Mouse (Mus musculus): ENCODE measurements around the gene Fam53a. TPM values are rescaled to one million over a fixed set of nuclear protein-coding genes. Genes with fewer than 3 reads are reported as not detected.

Gene Fam53a
- polyA plus RNA-seq, 1 experiment from 2014 or later = 55.2 TPM

DNA sequence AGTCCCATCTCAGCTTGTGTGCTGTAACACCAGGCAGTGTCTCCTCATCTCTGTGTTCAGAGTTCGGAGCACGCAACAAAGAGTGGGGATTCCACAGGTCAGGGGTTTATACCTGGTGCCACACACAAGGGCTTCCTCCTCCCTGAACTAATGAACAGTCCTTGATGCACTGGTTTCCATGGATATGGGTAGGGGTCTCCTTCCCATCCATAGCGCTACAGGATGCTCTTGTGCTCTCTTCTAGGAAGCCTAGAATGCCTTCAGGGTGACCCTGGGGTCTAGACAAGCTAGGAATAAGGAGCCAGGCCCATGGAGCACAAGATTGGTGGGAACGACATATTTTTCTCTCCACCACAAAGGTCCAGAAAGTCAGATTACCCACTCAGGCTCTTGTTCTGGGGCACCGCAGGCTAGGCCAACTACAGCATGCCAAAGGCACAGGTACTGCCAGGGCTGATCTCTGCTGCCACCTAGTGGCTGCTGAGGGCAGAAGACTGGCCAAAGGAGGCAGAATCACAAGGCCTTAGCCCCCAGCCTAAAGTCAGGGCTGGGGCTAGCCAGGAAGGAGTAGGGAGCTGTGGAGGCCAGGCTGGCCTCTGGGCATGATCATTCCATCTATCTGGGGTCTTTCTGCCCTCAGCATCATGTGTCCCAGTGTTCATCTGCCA, 40.1 kb downstream of the Fam53a start:
- H3K9me3 ChIP-seq = no peaks in the 10 kb centered on the region
- H3K27ac ChIP-seq = no peak overlapping the region
- WGBS = 67% methylated on average over 5 of the region's 5 CpGs
- no peak overlapping the region for H3K4me2 ChIP-seq
- H3K9ac ChIP-seq = no peak overlapping the region
- no peaks in the 10 kb centered on the region for H3K27me3 ChIP-seq
- ATAC-seq (ENCODE audit: borderline replicate concordance, extremely low read depth, low FRiP score, low TSS enrichment) = no peak
- H3K4me1 ChIP-seq = no peaks in the 10 kb centered on the region
- no peak overlapping the region for H3K4me3 ChIP-seq
- H3K36me3 ChIP-seq = no peaks in the 10 kb centered on the region

DNA sequence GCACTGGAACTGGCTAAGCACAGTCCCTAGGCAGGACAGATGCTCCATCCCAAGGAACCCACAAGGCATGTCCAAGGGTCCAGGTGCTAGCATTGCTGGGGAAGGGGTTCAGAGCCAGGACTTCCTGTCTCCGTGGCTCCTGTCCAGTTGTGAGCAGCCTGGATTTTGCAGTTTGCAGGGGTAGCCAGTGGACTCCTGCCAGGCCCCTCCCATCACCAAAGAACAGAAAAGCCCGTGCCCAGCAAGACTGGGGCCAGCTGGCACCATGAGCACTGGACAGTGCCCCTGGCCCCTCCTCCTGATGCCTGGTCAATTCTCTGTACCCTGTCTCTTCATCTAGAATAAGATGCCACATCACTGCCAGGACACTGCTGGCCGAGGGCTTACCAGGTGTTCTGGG, 41.4 kb downstream of the Fam53a start:
- Histone ChIP-seq H3K36me3 (no peaks in the 10 kb centered on the region), H3K4me2 (no peak overlapping the region), H3K27ac (no peak overlapping the region), H3K9me3 (no peaks in the 10 kb centered on the region), H3K27me3 (no peaks in the 10 kb centered on the region), H3K4me1 (no peaks in the 10 kb centered on the region), H3K4me3 (no peak overlapping the region), H3K9ac (no peak overlapping the region)
- no peak for ATAC-seq (ENCODE audit: borderline replicate concordance, extremely low read depth, low FRiP score, low TSS enrichment)
- 52% methylated on average over 3 of the region's 3 CpGs for WGBS

DNA sequence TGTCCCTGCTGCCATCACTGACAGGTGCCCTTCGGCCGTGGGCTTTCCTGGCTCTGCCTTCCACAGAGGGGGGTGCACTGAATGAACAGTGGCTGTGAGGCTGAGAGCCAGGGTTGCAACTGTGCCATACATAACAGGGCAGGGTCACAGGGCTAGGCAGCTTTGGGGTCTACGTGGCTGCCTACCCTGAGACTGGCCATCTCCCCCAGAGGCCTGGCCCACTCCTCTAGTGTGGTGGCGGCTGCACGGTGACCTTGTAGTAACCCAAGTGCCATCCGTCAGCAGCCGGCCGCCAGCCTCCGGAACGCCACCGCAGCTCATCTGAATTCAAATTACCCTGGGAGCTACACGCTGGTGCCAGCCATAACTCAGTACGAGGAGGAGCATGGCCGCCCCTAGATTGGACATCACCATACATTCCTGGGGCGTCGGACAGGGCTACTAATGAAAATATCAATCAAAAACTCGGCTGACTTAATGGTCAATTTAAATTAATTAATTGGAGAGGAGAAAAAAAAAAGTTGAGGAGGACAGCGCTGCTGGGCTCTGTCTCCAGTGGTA, 41.9 kb downstream of the Fam53a start:
- H3K9me3 ChIP-seq = no peaks in the 10 kb centered on the region
- H3K4me1 ChIP-seq = no peaks in the 10 kb centered on the region
- no peaks in the 10 kb centered on the region for H3K36me3 ChIP-seq
- WGBS = 62% methylated on average over 18 of the region's 18 CpGs
- H3K9ac ChIP-seq = no peak overlapping the region
- no peaks in the 10 kb centered on the region for H3K27me3 ChIP-seq
- H3K4me2 ChIP-seq = no peak overlapping the region
- ATAC-seq (ENCODE audit: borderline replicate concordance, extremely low read depth, low FRiP score, low TSS enrichment) = no peak
- no peak overlapping the region for H3K27ac ChIP-seq
- H3K4me3 ChIP-seq = no peak overlapping the region

DNA sequence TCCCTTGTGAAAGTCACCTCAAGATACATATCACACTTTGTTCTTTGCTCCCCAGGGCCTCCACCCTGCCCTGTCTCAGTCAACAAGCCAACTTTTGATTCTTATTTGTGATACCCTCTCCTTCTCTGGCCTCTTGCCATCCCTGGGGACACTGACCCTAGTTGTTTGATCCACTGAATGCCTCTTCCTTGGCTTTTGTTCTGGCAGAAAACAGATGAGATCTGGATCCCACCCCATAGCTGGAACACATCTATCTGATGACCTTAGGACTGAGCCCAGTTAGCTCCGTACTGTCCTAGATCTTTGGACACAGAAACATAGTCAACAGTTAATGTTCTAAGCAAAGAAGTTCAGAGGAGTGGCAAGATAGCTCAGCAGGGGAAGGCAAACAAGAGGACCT, 49.1 kb downstream of the Fam53a start:
- H3K4me2 ChIP-seq = no peak overlapping the region
- H3K9me3 ChIP-seq = no peaks in the 10 kb centered on the region
- H3K4me3 ChIP-seq = no peak overlapping the region
- H3K27ac ChIP-seq = no peak overlapping the region
- no peaks in the 10 kb centered on the region for H3K27me3 ChIP-seq
- WGBS = 55% methylated on average over 1 of the region's 1 CpGs
- no peaks in the 10 kb centered on the region for H3K36me3 ChIP-seq
- no peak for ATAC-seq (ENCODE audit: borderline replicate concordance, extremely low read depth, low FRiP score, low TSS enrichment)
- no peaks in the 10 kb centered on the region for H3K4me1 ChIP-seq
- H3K9ac ChIP-seq = no peak overlapping the region

DNA sequence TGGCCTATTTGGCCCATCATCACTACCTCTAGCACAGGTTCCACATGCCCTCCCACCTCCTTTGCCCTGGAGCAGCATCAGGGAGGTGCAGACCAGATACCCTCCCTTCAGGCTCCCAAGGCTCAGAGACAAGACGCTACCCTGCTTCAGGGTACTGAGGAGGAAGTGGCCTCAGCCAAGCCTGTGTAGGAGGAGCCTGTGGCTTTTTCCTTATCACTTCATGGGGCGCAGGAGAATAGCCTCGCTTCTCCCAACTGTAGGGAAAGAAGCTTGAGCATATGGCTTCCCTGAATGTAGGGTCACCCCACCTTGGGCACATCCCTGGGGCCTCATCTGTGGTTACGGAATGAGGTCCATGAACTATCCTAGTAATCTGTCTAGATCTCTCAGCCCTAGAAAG, 55.2 kb downstream of the Fam53a start:
- Histone ChIP-seq H3K27me3 (no peaks in the 10 kb centered on the region), H3K4me3 (no peak overlapping the region), H3K9me3 (no peaks in the 10 kb centered on the region), H3K4me2 (no peak overlapping the region), H3K4me1 (no peaks in the 10 kb centered on the region), H3K27ac (no peak overlapping the region), H3K9ac (no peak overlapping the region), H3K36me3 (no peaks in the 10 kb centered on the region)
- ATAC-seq (ENCODE audit: borderline replicate concordance, extremely low read depth, low FRiP score, low TSS enrichment) = no peak
- 78% methylated on average over 4 of the region's 4 CpGs for WGBS

DNA sequence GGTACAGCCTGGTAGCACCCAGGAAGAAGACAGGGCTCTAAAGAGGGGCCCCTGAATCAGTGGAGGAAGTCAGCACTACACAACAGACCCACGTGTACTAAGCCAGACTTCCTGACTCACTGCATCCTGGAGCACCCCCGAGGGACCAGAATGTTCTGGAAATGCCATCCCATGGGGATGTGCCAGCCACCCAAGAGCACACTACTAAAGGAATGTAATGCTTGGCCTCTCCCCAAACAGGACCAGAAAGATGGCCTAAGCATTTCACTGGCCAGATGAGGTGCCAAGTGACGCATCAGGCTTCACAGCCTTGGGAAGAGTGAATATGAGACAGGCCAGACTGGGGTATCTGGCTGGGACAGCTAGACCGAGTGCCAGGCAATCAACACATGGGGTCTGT, 63.5 kb downstream of the Fam53a start:
- Histone ChIP-seq H3K9ac (no peak overlapping the region), H3K27me3 (peaks cover 5% of the 10 kb centered on the region; the same call in 1 of the 2 replicates), H3K27ac (no peak overlapping the region), H3K4me2 (no peak overlapping the region), H3K4me3 (no peak overlapping the region), H3K9me3 (no peaks in the 10 kb centered on the region), H3K4me1 (no peaks in the 10 kb centered on the region), H3K36me3 (no peaks in the 10 kb centered on the region)
- WGBS = 69% methylated on average over 4 of the region's 4 CpGs
- ATAC-seq (ENCODE audit: borderline replicate concordance, extremely low read depth, low FRiP score, low TSS enrichment) = no peak

DNA sequence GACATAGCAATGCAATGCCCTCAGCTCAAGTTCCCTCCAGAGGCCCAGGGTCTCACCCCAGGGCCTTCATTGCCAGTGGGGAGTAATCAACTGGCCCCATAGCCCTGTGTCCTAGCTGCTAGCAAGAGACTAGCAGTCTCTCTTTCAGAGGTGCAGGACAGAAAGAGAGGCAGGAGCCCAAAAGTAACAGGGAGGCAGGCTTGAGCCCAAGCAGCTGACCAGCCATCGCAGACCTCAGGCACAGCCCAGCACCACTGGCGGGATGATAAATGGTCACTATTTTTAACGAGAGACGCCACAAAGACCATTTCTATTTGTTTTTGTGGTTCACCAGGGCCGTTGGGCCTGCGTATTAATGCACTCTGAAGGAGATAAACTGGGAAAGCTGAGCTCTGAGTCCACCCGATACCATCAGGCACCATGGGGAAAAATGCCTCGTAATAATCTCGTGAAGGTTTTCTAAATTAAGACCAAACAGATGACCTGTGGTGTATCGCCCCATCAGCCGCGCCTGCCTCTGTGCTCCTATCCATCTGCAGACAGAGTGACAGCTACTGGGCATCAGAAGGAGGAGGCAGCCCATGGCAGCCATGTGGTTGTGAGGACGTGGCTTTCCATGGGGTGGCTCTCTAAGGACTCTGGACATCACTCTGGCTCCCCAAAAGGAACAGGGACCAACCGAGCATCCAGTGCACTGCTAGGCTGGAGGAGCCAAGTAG, 73.0 kb downstream of the Fam53a start:
- no peak overlapping the region for H3K27ac ChIP-seq
- H3K4me2 ChIP-seq = no peak overlapping the region
- 48% methylated on average over 14 of the region's 14 CpGs for WGBS
- no peak overlapping the region for H3K4me3 ChIP-seq
- H3K9ac ChIP-seq = no peak overlapping the region
- H3K36me3 ChIP-seq = no peaks in the 10 kb centered on the region
- H3K9me3 ChIP-seq = no peaks in the 10 kb centered on the region
- ATAC-seq (ENCODE audit: borderline replicate concordance, extremely low read depth, low FRiP score, low TSS enrichment) = no peak
- H3K4me1 ChIP-seq = no peaks in the 10 kb centered on the region
- no peaks in the 10 kb centered on the region for H3K27me3 ChIP-seq

Other genes with a start within 250 kb of the Fam53a start
- not detected in 2 replicates for gene Nkx1-1, start 195.7 kb downstream of the Fam53a start, polyA plus RNA-seq (2015; fragmentation: Nextera tagmentation; extraction: Ambion mirVana)
- 0.33 and 0.37 TPM in 2 replicates for gene Gm9903, start 290 bp upstream of the Fam53a start, polyA plus RNA-seq (2015; fragmentation: Nextera tagmentation; extraction: Ambion mirVana)
- 274 and 284 TPM in 2 replicates for gene Slbp, start 22.9 kb upstream of the Fam53a start, polyA plus RNA-seq (2015; fragmentation: Nextera tagmentation; extraction: Ambion mirVana)
- 217 and 227 TPM in 2 replicates for gene Tacc3, start 28.5 kb upstream of the Fam53a start, polyA plus RNA-seq (2015; fragmentation: Nextera tagmentation; extraction: Ambion mirVana)
- 37.3 and 39.7 TPM in 2 replicates for gene Tmem129, start 28.8 kb upstream of the Fam53a start, polyA plus RNA-seq (2015; fragmentation: Nextera tagmentation; extraction: Ambion mirVana)
- gene Fgfr3, start 92.0 kb upstream of the Fam53a start, polyA plus RNA-seq (2015; fragmentation: Nextera tagmentation; extraction: Ambion mirVana) = 59.1 and 64.7 TPM in 2 replicates
- gene Letm1, start 153.2 kb upstream of the Fam53a start, polyA plus RNA-seq (2015; fragmentation: Nextera tagmentation; extraction: Ambion mirVana) = 46.4 and 47.1 TPM in 2 replicates
- 51.0 and 55.5 TPM in 2 replicates for gene Nsd2, start 191.1 kb upstream of the Fam53a start, polyA plus RNA-seq (2015; fragmentation: Nextera tagmentation; extraction: Ambion mirVana)